Mouse (Mus musculus) adrenal gland, adult 2 months (tissue): ENCODE results near the gene Btbd9. TPM values are rescaled to one million over a fixed set of nuclear protein-coding genes. Genes with fewer than 3 reads are reported as not detected.

Source experiments
- DNase-seq: peaks from one replicate; pipeline ENCODE4 v3.0.0; 2021
- polyA plus RNA-seq: library from polyadenylated mRNA; depleted of rRNA; stranded (reverse); fragments of >200 nt; gene quantifications from 2 replicates; pipeline ENCODE4 v1.2.3, GENCODE M21; 2012; rRNA removed
- total RNA-seq, 2 experiments: library from RNA; stranded (reverse); gene quantifications; 2 replicates each; pipeline ENCODE4 v1.2.3; 2021

Btbd9 gene
- total and polyA plus RNA-seq, 3 experiments: 16.5 to 48.5 (median 32.7) TPM

DNA sequence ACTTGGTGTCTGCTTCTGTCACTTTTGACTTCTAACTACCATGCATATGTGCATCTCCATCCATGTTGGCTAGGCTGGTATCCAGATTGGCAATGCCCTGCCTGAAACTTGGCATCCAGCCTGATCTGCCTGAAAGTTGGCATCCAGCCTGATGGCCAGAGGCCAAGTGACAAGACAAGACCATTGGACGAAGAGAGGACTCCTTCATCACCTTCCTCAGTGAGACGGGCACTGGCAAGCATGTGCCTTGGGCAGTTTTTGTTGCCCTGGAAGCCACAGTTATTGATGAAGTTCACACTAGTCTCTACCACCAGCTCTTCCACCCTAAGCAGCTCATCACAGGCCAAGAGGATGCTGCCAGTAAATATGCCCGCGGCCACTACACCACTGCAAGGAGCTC lies 398.9 kb downstream of the Btbd9 start:
- DNase-seq: peak; percentile 80

Other genes with a start within 250 kb of the Btbd9 start
- gene Dnah8, start 47.9 kb upstream of the Btbd9 start, total RNA-seq: under 1 TPM; 0.52 to 0.63 TPM
- 0.34 and 0.36 TPM in 2 replicates for gene Dnah8, start 47.9 kb upstream of the Btbd9 start, polyA plus RNA-seq
- 100 to 1,000 TPM; 111 to 141 TPM for gene Glo1, start 50.4 kb upstream of the Btbd9 start, total RNA-seq
- gene Glo1, start 50.4 kb upstream of the Btbd9 start, polyA plus RNA-seq: 48.7 and 49.2 TPM in 2 replicates